Mouse (Mus musculus): ENCODE measurements at regions not wholly inside any gene's neighbourhood (a gene's known extent, or its start where the extent isn't known, plus 50 kb on each side); places are given as distances from the start of the nearest gene placed in this dataset.
A peak's percentile ranks its signal among the peaks of the same experiment; 100 is the strongest.

DNA sequence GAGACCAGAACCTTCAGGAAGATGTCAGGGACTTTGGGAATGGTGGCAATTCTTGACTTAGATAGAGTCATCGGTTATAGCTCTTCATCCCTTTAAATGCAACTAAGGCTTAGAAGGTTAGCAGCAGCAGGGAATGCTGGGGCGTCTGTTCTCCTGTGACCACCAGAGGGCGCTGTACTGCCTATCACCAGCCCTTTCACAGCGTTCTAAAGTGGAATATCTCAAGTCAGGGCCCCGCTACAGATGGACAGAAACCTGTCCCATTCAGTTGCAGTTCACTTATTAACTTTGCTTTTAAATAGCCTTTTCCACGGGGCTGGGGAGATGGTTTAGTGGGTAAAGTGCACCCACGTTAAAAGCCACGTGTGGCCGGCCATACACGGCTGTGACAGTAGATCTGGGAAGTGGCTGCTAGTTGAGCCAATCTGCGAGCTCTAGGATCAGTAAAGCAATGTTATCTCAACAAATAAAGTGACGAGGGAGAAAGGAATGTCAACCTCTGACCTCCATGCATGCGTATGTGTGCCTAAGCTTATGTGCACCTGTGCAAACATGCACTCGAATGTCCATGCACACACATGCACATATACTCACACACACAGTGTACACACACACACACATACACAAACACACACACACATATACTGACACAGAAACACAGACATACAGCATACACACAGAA, 104.3 kb downstream of the Fam168b start:
- peak; percentile 53 for DNase-seq (ENCODE audit: low read depth, low spot score)

DNA sequence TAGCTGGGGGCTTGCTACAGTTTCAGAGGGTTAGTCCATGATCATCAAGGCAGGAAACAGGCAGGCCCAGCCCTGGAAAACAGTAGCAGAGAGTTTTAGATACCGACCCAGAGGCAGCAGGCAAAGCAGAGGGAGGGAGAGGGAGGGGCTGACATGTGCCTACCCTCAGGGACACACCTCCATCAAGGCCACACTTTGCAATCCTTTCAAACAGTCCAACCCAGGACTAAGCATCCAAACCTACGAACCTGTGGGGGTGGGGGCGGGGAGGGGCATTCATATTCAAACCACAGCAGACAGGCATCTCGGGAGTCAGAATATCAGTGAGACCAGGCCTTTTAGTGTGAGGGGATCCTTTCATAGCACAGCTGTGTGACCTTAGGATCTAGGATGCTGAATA, 103.2 kb downstream of the Fam168b start:
- no peak for DNase-seq (ENCODE audit: low read depth, low spot score)

DNA sequence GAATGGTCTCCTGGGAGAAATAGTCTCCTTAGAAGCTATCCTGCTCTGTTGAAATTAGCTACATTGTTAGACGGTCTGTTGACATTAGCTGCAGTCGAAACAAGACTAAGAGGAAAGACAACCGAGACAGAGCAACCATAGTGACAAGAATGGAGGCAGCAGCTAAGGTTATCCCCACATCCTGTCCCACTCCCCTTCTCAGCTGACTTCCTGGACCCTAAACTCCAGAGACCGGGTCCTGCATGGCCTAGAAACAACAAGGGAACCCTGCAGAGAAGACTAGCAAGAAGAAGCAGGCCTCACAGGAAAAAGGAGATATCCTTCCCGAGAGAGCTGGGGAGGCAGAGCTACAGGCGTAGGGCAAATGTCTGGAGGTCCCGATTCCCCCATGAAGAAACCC, 102.0 kb downstream of the Fam168b start:
- no peak for DNase-seq (ENCODE audit: low read depth, low spot score)

DNA sequence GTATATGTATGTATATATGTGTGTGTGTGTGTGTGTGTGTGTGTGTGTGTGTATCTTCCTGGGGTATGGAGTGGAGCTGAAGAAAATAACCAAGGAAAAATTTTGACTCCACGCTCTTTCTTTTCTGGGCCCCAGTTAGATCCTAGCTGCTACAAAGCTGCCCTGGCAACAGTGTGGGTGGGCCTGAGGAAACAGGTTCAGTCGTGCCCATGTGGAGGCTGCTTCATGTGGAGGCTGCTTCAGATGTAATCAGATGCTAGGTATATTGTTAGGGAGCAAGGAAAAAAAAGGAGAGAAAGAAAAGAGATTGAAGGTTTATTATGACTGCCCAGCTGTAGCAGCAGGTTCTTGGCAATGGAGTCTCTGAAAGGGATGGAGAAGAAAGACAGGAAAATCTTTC, 100.6 kb downstream of the Fam168b start:
- no peak for DNase-seq (ENCODE audit: low read depth, low spot score)

DNA sequence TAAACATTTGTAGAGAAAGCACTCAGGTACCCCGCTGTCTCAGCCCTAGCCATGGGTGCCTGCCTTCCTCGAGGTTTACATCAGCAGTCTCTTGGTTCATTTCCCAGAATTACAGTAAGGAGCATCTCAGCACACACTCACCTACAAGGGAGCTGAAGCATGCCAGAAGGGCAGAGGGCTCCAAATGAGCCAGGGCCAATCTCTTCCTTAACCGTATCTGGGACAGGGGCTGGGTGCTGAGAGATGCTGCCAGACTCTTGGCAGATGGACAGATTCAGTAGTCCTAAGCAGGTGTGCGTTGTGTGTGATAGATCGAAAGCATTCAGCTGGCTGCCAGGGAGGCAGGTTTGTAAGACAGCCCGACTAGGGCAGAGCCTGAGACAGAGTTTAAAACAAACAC, 97.0 kb downstream of the Fam168b start:
- DNase-seq (ENCODE audit: low read depth, low spot score), result no peak

DNA sequence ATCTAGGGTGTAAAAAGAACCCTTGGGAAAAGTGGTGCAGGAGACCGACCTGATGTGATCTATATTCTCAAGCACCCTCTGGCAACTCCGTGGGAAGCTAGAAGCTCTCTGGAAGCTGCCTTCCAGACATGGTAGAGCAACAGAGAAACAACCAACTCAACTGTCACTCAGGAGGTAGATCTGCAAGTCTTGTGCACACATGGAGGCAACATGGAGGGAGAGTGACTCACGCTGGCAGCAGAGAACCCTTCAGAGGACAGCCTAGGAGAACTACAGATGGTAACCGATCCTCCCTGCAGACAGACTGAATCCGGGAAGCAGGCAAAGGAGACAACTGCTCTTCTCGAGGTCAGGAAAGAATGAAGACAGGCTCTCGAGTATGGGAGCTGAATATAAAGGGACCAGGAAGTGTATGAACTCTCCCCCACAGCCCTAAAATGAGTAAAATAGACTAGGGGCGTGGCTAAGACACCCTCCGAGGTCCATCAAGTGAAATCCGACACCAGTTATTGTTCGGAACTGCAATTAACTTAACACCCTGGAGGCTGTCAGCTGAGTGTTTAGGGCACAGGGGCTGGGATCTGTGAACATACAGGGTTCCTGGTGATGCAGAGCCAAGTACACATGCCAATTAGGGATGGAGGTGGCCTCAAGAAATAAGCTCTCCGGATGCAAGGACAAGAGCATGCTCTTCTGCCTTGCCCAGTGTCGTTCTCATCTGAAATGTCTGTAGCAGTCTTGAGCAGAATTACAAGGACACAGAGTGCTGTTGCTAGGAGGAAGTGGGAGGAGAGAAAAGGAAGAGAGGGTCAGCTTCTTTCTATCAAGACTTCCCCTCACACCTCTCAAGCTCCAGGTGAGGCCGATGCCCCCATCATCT, 93.5 kb downstream of the Fam168b start:
- no peak for DNase-seq (ENCODE audit: low read depth, low spot score)

DNA sequence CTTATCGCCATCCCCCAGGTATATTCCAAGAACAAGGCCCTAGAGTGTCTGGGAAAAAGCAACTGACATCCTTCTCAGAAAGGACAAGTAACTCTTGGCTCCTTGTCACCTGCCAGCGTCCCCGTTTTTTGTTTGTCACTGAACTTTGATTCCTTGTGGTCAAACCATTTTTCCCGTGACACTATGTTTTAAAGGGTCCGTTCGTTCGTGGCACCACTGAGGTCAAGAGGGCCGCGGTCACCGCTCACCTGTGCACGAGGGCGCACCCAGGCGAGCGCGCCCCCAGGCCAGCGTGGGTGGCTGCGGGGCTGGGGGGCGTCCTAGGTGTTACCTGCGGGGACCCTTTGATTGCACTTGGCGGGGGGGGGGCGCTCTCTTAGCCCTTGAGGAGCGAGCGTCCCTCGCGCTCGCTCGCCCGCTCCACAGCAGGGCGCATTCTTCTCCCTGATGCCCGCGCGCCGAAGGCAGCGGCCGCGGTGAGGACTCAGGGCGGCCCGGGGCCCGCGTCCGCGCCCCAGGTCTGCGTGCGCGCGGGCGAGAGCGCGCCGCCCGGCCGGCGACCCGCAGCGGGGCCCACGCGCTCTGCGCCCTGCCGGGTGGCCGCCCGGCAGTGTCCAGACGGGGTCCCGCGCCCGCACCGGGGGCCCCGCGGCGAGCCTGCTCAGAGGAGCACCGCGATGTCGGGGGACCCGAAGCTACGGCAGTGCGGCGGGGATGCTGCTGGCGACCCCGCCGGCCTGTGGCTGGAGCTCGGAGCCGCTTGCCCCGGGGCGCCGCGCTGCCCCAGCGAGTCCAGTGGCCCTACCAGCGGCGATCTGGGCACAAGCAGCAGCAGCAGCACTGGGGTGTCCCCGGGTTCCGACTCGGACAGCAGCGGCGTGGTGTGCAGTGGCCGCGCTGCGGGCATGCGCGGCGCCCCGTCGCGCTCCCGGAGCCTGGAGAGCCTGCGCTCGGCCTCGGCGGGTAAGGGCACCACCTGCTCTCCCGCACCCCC, 92.5 kb downstream of the Fam168b start:
- peak; percentile 19 for DNase-seq (ENCODE audit: low read depth, low spot score)

DNA sequence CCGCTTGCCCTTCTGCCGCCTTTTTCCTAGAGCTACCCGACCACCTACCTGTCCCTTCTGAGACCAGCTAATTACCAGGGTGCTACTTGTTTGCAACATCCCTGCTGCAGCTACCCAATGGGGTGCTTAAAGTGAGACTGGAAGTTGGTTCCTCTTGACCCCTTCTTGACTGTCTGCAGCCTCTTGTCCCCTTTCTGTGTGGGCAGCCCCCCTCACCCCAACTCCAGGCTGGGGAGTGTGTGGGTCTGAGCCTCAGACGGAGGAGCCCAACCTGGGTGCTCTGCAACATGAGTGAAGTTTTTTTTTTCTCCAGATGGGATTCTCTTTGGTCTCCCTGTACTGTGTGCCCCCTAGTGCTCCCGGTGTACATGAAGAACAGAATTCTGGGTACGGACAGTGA, 91.7 kb downstream of the Fam168b start:
- DNase-seq (ENCODE audit: low read depth, low spot score), result no peak

DNA sequence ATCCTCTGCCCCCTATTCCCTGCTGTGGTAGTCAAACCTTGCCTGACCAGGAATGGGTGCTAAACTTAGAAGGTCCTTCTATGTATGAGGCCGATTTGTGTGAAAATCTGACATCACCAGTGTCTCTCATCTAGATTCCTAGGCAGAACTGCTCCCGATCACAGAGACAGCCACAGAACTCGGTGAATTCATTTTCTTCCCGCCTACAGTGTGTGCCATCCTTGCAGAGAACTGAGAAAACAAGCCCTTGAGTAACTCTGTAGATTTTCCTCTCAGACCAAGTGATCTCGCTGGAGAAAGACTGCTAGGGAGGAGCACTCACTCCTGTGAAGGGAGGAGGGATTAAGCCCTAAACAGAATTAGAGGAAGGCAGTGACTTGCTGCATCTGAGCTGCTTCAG, 89.3 kb downstream of the Fam168b start:
- DNase-seq (ENCODE audit: low read depth, low spot score), result no peak

DNA sequence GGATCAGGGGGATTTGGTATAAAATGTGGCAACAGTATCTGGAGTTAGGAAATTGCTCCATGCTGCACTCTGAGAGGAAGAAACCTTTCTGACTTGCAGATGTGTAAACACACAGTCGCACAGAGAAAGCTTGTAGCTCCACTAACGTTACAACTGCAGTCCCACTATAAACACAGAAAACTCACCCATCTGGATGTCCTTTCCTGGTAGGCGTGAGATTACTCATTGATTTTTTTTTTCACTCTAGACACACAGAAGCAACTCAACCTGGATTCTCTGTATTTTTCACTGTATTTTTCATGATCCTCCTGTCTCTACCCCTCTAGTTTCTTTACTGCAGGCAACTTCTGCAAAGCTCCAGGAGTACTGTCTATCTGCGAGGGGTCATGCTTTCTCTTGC, 82.3 kb downstream of the Fam168b start:
- no peak for DNase-seq (ENCODE audit: low read depth, low spot score)

DNA sequence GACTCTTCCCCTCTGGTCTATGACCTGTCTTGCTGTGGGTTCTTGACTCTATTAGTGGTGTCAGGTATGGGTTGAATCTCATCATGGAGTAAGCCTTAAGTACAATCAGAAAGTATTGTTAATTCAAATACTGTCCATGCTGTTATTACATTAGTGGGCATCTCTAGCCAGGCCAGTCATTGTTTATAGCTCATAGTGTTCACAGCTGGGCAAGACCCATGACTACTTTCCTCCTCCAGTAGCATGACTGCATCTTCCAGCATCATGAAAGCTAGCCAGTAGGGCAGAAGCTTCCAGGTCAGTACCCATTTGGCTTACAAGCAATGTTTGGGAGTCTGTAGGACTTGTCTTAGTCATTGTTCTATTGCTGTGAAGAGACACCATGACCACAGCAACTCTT, 81.4 kb downstream of the Fam168b start:
- DNase-seq (ENCODE audit: low read depth, low spot score), result no peak

DNA sequence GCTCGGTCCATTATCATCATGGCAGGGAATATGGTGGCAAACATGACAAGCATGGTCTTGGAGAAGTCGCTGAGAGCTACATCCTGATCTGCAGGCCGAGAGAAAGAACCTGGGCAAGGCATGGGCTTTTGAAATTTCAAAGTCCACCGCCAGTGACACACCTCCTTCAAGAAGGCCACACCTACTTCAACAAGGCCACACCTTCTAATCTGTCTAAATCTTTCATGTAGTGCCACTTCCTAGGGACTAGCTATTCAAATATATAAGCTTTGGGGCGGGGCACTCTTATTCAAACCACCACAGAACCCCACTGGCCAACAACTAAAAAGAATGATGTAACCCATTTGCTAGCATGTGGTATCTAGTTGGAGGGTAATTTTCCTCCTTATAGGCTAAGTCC, 81.0 kb downstream of the Fam168b start:
- DNase-seq (ENCODE audit: low read depth, low spot score), result no peak

All from retina, postnatal 7 days (tissue).